Mouse (Mus musculus): ENCODE measurements around the gene Abcc3. TPM values are rescaled to one million over a fixed set of nuclear protein-coding genes. Genes with fewer than 3 reads are reported as not detected.
A peak's percentile ranks its signal among the peaks of the same experiment; 100 is the strongest.
"Not testable (repeated sequence)": the region's sequence is repeated elsewhere in the genome, so short reads cannot be mapped to it uniquely, and the experiment has no call there.

The Abcc3 gene
- polyA plus RNA-seq, 1 experiment from 2014 or later = 0.37 TPM

- no peak for DNase-seq (ENCODE audit: low spot score)
- Histone ChIP-seq H3K4me1 (peaks cover 9% of the 10 kb centered on the region), H3K4me3 (no peak overlapping the region), H3K27me3 (ENCODE audit: low read depth, poor library complexity, severe bottlenecking) (peaks cover 36% of the 10 kb centered on the region), H3K36me3 (no peaks in the 10 kb centered on the region), H3K27ac (replicated peaks) (no peak overlapping the region), H3K9me3 (replicated peaks) (no peaks in the 10 kb centered on the region)
- WGBS = 80% methylated on average over 7 of the region's 7 CpGs
Measured at GRCm38 (mm10) chr11:94394107-94394506, 1.3 kb upstream of the Abcc3 start.

- not testable (repeated sequence) for H3K36me3 ChIP-seq; H3K4me3 ChIP-seq; H3K27ac ChIP-seq (replicated peaks); H3K4me1 ChIP-seq; H3K9me3 ChIP-seq (replicated peaks); DNase-seq (ENCODE audit: low spot score)
- 89% methylated on average over 4 of the region's 4 CpGs for WGBS
- H3K27me3 ChIP-seq (ENCODE audit: low read depth, poor library complexity, severe bottlenecking) = peaks cover 36% of the 10 kb centered on the region
Measured at GRCm38 (mm10) chr11:94393490-94393889, 693 bp upstream of the Abcc3 start.

DNA sequence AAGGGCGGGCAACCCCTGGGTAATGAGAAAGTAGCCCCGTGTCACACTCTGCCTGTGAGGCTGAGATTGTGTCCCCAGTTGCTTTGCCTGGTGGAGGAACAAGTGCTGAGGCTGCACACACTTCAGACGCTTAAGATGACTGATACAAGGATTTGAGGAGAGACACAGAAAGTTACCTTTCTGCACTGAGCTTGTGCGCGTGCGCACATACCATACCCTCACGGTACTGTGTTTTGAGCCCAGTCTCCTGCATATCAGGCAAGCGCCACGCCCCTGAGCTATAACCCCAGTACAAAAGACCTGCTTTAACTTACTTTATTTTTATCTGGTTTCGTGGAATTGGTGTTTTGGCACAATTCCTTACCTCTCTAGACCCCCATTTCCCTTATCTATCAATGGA is 1.1 kb downstream of the Abcc3 start:
- Histone ChIP-seq H3K27ac (replicated peaks) (no peak overlapping the region), H3K9me3 (replicated peaks) (no peaks in the 10 kb centered on the region), H3K36me3 (no peaks in the 10 kb centered on the region), H3K4me1 (peaks cover 10% of the 10 kb centered on the region), H3K27me3 (ENCODE audit: low read depth, poor library complexity, severe bottlenecking) (peaks cover 36% of the 10 kb centered on the region), H3K4me3 (no peak overlapping the region)
- no peak for DNase-seq (ENCODE audit: low spot score)
- 93% methylated on average over 10 of the region's 10 CpGs for WGBS

- H3K36me3 ChIP-seq = no peaks in the 10 kb centered on the region
- H3K9me3 ChIP-seq (replicated peaks) = no peaks in the 10 kb centered on the region
- H3K27me3 ChIP-seq (ENCODE audit: low read depth, poor library complexity, severe bottlenecking) = peaks cover 36% of the 10 kb centered on the region
- peaks cover 19% of the 10 kb centered on the region for H3K4me1 ChIP-seq
- no peak for DNase-seq (ENCODE audit: low spot score)
- 93% methylated on average over 6 of the region's 6 CpGs for WGBS
- H3K27ac ChIP-seq (replicated peaks) = no peak overlapping the region
- no peak overlapping the region for H3K4me3 ChIP-seq
Measured at GRCm38 (mm10) chr11:94390825-94391224, 2.0 kb downstream of the Abcc3 start.

GRCm38 (mm10) chr11:94389724-94390396 is 2.9 kb downstream of the Abcc3 start:
- H3K27ac ChIP-seq (replicated peaks) = no peak overlapping the region
- no peaks in the 10 kb centered on the region for H3K36me3 ChIP-seq
- H3K4me1 ChIP-seq = peaks cover 27% of the 10 kb centered on the region
- no peak overlapping the region for H3K4me3 ChIP-seq
- peaks cover 41% of the 10 kb centered on the region for H3K27me3 ChIP-seq (ENCODE audit: low read depth, poor library complexity, severe bottlenecking)
- DNase-seq (ENCODE audit: low spot score) = no peak
- no peaks in the 10 kb centered on the region for H3K9me3 ChIP-seq (replicated peaks)
- 74% methylated on average over 6 of the region's 6 CpGs for WGBS

GRCm38 (mm10) chr11:94389021-94389420 is 3.8 kb downstream of the Abcc3 start:
- no peaks in the 10 kb centered on the region for H3K9me3 ChIP-seq (replicated peaks)
- H3K27ac ChIP-seq (replicated peaks) = no peak overlapping the region
- no peak for DNase-seq (ENCODE audit: low spot score)
- H3K4me3 ChIP-seq = no peak overlapping the region
- H3K36me3 ChIP-seq = no peaks in the 10 kb centered on the region
- H3K4me1 ChIP-seq = peaks cover 27% of the 10 kb centered on the region
- peaks cover 35% of the 10 kb centered on the region for H3K27me3 ChIP-seq (ENCODE audit: low read depth, poor library complexity, severe bottlenecking)
- WGBS = 85% methylated on average over 4 of the region's 4 CpGs

GRCm38 (mm10) chr11:94387756-94388155 is 5.0 kb downstream of the Abcc3 start:
- Histone ChIP-seq H3K4me1 (peaks cover 25% of the 10 kb centered on the region), H3K4me3 (no peak overlapping the region), H3K27me3 (ENCODE audit: low read depth, poor library complexity, severe bottlenecking) (peaks cover 25% of the 10 kb centered on the region), H3K36me3 (no peaks in the 10 kb centered on the region), H3K27ac (replicated peaks) (no peak overlapping the region), H3K9me3 (replicated peaks) (no peaks in the 10 kb centered on the region)
- no peak for DNase-seq (ENCODE audit: low spot score)
- WGBS = 84% methylated on average over 4 of the region's 4 CpGs

DNA sequence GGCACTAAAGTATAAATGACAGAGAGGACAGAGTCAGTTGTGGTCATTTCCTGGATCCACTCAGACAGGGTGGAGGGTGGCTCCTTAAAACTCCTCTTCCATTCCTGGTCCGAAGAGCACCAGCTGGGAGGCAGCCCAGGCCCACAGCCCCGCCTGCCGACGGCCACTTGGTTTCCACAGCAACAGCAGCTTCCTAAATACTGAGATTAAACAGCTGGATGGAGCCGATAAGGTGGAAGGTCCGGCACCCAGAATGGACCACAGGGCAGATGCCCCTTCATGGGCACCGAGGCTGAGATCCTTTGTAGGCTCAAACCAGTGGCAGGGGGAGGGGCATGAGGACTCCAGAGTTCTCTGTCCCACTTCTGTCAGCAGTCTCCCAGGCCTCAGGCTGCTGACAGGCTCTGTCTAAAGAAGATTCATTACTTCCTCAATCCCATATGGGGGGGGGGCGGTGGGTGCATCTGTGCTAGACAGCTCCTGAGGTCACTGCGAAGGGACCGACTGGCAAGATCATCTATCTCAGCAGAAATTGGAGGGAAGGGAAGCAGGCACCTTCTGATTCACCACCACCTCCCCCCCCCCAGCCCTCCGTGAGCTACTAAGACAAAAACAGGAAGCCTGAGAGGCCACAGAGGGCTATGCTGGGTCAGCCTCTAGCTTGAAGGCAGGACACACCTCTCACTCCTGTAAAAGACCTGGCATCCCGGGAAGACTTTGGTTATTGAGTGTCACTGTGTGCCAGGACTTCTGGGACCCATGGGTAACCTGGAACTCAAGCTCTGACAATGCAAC is 6.6 kb downstream of the Abcc3 start:
- 43% methylated on average over 12 of the region's 12 CpGs for WGBS
- Histone ChIP-seq H3K4me3 (peak overlapping the region; percentile 18; the same call in 1 of the 2 replicates), H3K36me3 (no peaks in the 10 kb centered on the region), H3K9me3 (replicated peaks) (no peaks in the 10 kb centered on the region), H3K4me1 (peaks cover 18% of the 10 kb centered on the region), H3K27ac (replicated peaks) (peak overlapping the region; percentile 42), H3K27me3 (ENCODE audit: low read depth, poor library complexity, severe bottlenecking) (peaks cover 9% of the 10 kb centered on the region; the same call in 1 of the 2 replicates)
- peak; percentile 50 for DNase-seq (ENCODE audit: low spot score)

DNA sequence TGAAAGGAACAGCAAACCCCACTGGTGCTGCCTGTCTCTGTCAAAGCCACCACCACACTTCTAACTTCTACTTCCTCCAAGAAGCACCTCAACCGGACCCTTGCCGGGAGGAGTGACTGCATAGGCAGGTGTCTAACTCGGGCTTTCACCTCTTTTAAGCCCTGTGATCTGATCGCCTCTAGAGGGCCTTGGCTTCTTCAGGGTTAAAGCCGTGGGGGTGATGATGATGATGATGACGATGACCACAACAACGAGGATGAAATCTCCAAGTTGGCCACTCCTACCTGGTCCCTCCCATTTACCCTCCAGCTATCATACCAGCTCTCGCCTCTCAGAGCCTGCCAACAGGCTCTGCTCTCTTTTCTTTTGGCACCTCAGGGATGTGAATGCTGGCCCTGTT is 13.1 kb downstream of the Abcc3 start:
- 80% methylated on average over 8 of the region's 8 CpGs for WGBS
- Histone ChIP-seq H3K27me3 (ENCODE audit: low read depth, poor library complexity, severe bottlenecking) (peaks cover under 1% of the 10 kb centered on the region; the same call in 1 of the 2 replicates), H3K4me1 (peaks cover 12% of the 10 kb centered on the region), H3K9me3 (replicated peaks) (no peaks in the 10 kb centered on the region), H3K4me3 (no peak overlapping the region), H3K27ac (replicated peaks) (no peak overlapping the region), H3K36me3 (no peaks in the 10 kb centered on the region)
- DNase-seq (ENCODE audit: low spot score) = no peak

- 21% methylated on average over 2 of the region's 2 CpGs for WGBS
- no peak for DNase-seq (ENCODE audit: low spot score)
- Histone ChIP-seq H3K36me3 (no peaks in the 10 kb centered on the region), H3K27me3 (ENCODE audit: low read depth, poor library complexity, severe bottlenecking) (no peaks in the 10 kb centered on the region; the same call in 1 of the 2 replicates), H3K9me3 (replicated peaks) (no peaks in the 10 kb centered on the region), H3K27ac (replicated peaks) (no peak overlapping the region), H3K4me3 (no peak overlapping the region), H3K4me1 (peaks cover 12% of the 10 kb centered on the region)
Measured at GRCm38 (mm10) chr11:94379061-94379460, 13.7 kb downstream of the Abcc3 start.

DNA sequence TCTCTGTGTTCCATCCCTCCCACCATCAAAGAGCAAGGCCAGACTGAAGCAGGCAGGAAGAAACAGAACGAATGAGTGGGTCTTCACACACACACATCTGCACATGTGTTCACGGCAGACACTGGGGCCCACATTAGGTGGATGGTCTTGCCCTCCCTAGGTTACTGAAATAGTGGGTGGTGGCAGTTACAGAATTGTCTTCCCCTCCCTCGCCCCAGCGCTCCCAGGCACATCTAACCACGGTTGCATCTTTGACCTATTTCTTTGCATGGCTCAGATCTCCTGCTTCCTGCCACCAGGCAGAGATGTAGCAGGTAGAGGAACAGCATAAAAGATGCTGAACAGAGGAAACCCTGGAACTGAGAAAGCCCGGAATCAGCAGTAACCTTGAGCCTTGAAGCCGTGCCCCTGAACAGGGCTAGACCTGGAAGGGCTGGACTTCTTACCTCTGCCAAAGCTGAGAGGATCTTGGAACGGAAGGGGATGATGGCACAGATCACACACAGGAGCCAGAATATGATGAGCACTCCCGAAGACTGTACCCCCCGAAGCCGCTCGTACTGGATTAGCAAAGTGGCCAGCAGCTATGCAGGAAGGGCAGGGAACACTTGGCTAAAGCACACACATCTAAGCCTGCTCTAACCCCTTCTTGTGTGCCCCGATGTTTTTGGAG is 18.4 kb downstream of the Abcc3 start:
- Histone ChIP-seq H3K27me3 (ENCODE audit: low read depth, poor library complexity, severe bottlenecking) (no peaks in the 10 kb centered on the region), H3K4me3 (no peak overlapping the region), H3K4me1 (peaks cover 14% of the 10 kb centered on the region), H3K36me3 (no peaks in the 10 kb centered on the region), H3K9me3 (replicated peaks) (no peaks in the 10 kb centered on the region), H3K27ac (replicated peaks) (no peak overlapping the region)
- 89% methylated on average over 13 of the region's 13 CpGs for WGBS
- no peak for DNase-seq (ENCODE audit: low spot score)

DNA sequence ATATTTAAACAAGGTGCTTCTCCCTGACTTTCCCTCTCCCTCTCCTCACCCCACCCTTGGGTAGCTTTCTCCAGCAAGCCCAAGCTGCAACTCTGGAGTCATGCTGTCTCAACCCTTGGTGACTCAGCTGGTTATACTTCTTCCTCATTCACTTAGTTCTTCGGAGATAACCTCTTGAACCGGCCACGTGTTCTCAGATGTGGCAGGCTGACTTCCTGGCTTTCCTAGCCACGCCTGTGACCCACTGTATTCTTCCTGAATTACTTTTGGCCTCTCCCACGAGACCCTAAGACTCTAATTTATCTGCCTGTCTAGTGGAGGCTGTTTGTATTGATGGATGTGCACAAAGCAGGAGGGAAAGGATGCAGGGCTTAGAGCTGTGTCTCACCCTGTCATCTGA is 22.0 kb downstream of the Abcc3 start:
- Histone ChIP-seq H3K4me3 (no peak overlapping the region), H3K9me3 (replicated peaks) (no peaks in the 10 kb centered on the region; the same call in 1 of the 2 replicates), H3K36me3 (no peaks in the 10 kb centered on the region), H3K27ac (replicated peaks) (no peak overlapping the region), H3K4me1 (0 out of 2 replicates have a peak, but pooled peaks cover 7% of the 10 kb centered on the region), H3K27me3 (ENCODE audit: low read depth, poor library complexity, severe bottlenecking) (0 out of 2 replicates have a peak, but pooled peaks cover 3% of the 10 kb centered on the region)
- WGBS = 58% methylated on average over 5 of the region's 5 CpGs
- no peak for DNase-seq (ENCODE audit: low spot score)
